Mouse (Mus musculus): ENCODE data around the gene Chpf2.

DNA sequence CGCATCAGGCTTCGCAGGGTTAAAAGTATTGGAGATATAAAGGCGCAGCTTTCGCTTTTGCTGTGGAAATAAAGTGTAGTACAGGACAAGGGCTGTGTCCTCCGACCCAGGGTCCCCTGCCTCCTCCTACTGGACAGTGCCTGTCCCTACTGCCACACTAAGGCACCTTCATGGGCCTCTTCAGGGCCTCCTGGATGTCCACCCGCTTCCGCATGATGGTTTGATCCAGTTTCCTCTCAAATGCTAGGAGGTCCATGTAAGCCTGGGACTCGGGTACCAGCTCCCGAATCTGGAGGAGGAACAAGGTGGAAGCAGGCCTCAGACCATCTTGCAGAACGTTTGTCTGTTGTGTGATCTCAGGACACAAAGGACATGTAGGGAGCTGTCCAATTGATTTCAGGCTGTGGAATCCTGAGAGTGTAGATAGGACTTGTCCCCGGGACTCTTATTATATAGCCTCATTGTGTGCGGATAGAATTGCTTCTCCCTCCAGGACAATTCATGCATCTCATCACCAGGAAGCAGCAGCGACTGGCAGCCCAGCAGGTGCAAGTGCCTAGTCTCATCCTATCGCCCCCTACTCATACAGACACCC lies 9.3 kb downstream of the Chpf2 start:
- no peak for TF ChIP-seq CTCF (IDR thresholded peaks at IDR 0.05; ENCODE audit: control insufficient read depth, insufficient read depth, insufficient read length)
- TF ChIP-seq MAX (IDR thresholded peaks at IDR 0.05) = no peak
- no peak for TF ChIP-seq CEBPB (IDR thresholded peaks at IDR 0.05; ENCODE audit: low read depth)
- no peak for TF ChIP-seq MYOD1 (IDR thresholded peaks at IDR 0.05; ENCODE audit: control insufficient read depth, insufficient read length, low read depth)
- no peak for TF ChIP-seq USF1 (IDR thresholded peaks at IDR 0.05; ENCODE audit: low read depth)
